Mouse (Mus musculus) adrenal gland, adult 2 months (tissue): ENCODE measurements at regions not wholly inside any gene's neighbourhood (a gene's known extent, or its start where the extent isn't known, plus 50 kb on each side); places are given as distances from the start of the nearest gene placed in this dataset.
"Not testable (repeated sequence)": the region's sequence is repeated elsewhere in the genome, so short reads cannot be mapped to it uniquely, and the experiment has no call there.

Experiments
- DNase-seq: peaks from one replicate; pipeline ENCODE4 v3.0.0; 2021

DNA sequence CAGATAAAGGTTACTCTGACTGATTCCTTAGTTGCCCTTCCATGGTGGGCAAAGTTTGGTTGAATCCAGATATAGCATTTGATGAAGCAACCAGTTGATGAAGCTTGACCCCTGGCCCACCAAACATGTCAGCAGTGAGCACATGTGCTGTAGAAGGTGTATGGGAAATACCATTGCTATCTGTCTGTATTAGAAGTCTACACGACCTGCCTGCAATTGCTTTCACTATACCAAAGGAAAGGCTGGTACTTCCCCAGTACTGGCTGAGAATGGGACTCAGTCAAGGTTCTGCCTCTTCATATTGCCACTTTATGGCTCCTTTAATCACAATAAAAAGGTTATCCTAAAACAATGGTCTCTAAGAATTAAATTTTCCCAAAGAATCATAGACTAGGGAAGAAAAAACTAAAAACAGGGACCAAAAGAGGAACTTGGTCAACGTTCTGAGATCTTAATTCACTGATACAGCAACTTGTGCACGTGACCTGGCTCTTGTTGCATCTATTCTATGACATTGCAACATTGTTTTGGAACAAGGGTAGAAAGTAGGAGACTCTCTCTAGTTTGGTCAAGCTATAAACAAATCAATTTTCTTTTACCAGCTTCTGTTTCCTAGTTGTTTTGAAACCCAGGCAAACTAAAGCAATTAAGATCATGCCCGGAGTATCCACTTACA, 284.0 kb downstream of the Rapgef2 start:
- no peak for DNase-seq

DNA sequence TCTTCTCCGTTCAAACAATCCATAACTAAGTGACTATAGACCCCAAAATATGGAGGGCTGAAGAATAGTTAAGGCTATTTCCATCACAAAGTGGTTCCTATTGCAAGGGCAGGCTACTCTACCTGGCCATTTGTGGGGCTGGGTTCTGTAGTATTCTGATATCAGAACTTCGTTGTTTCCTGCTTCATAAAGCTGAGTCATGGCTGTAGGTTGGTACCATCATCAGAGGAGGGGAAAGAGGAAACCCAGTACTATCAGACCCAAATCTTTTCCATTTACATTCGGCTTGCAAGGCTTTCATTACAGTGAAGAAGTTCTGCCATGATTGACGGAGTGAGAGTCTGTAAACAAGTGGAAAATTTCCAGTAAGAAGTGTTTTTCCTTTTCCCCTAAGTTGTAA, 284.6 kb downstream of the Rapgef2 start:
- DNase-seq: no peak

DNA sequence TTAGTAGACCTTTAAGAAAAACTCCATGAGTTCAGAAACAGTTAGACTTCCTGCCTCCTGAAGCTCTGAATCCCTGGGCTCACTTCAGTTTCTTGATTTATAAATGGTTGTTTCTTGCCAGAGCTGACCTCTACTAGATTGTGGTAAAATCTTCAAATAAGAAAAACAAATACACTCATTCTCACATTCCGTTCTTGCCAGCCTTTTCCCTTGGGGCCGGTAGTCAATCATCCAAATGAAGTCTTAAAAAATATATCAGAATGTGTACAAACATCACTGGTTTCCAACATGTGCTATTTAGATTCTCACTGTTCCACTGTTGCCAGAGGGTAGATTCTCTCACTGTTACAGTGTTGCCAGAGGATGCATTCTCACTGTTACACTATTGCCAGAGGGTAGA, 286.0 kb downstream of the Rapgef2 start:
- no peak for DNase-seq

DNA sequence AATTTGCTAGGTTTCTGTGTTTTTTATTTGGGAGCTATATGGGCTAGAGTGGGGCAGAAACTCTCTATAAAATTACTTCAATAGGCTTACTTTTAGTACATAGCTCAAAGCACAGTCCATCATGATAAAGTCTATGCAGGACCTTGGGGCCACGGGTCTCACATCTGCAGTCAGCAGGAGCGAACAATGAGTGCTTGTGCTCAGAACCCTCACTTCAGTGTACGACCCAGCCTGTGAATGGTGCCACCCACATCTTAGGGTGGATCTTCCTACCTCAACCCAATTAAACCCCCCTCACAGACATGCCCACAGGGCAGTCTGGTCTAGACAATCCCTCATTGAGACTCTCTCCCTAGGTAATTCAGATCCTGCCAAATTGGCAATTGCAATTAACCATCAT, 286.5 kb downstream of the Rapgef2 start:
- no peak for DNase-seq

DNA sequence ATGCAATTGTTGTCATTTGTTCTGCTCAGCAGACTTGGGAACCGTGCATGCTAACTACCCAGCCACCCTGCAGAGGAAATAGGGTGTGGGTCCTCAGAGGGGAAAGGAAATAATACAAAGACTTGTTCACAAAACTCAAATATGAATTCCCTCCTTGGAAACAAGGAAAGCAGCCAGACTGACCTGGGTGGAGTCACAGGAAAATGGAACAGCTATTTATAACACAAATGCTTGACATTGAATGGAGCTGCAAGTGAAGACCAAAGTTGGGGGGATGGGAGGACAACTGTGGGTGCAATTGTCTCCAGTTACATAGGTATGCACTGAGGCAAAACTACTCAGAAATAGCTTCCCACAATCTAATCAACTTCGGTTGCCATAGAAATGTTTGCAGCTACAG, 298.2 kb downstream of the Rapgef2 start:
- DNase-seq: peak; percentile 18

DNA sequence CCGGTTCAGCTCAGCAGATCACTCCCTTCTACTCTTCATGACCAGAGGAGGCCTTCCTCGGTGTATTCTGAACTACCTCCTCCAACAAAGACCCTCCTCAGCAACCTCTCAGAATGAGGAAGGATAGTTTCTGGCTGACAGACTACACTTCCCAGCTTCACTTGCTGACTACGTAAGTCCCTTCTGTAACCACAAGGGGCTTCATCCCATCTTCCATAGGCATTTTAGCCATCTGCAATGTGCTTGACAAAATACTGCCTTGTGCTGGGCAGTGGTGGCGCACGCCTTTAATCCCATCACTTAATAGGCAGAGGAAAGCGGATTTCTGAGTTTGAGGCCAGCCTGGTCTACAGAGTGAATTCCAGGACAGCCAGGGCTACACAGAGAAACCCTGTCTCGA, 299.6 kb downstream of the Rapgef2 start:
- DNase-seq: no peak

DNA sequence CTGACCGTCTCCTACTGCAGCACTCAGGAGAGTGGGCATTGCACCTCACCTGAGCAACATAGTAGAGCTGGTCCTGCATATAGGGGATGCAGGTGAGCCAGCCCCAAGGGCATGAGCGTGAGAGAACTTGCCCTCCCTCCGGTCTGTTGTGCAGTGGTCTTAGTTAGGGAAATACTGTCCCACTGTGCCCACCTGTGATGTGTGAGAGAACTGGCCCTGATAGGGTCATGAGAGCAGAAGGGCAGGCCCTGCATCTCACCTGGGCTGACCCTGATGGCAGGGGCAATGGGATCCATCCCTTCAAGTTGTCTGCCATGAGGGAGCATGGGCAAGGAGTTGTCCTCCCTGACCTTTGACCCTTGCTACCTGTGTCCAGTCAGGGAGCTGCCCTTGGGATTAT, 305.3 kb downstream of the Rapgef2 start:
- DNase-seq: no peak

DNA sequence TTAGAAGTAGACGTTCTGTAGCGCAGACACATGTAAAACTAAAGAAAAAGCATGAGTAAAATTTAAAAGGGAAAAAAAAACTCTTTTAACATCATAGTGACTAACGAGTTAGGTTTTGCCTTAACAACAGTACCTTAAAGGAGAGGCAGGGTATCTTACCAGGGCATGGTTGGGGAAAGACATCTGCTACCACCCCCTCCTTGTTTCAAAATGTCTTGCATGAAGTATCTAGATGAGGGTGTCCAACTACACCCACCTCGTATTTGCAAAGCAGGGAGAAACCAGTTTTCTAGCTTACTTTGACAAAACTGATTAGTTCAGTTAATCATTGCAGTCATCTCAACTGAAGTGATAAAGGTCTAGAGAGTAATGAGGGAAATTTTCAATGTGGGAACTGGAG, 307.5 kb downstream of the Rapgef2 start:
- DNase-seq: no peak

DNA sequence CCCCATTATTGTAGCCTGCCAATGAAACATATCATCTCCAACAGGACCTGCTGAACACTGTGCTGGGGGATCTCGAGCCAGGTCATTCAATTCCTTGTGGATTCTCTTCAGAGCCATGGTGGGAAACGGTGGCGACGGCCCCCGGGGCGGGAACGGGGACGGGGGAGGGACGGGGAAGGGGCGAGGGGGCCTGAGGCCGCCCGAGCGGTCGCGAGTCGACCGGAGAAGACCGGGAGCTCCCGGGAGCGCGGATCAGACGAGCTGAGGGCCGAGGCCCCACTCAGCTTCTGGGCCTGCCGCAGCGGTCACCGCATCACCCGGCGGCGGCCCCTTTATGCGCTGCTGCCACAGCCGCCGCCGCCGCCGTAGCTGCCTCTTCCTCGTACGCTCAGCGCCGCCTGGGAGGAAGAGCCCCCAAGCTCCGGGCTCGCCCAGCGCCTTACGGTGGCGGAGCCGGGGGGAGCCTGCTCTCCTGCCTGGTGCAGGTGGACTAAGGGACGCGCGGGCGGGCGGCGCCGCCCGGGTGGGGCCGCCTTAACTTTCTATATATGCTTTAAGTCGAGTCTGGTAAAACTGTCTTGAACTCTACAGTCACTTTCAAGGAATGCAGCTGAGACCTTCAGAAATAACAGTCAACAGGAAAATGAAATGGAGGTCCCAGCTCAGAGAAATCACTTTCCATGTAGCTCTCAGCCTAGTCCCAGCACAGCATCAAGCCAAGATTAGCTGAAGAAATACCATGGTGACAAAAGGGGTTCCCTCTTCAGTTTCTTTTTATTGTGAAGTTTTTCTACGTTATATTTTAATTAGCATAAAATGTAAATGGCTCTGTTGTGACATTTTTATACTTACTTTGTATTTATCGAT, 319.4 kb downstream of the Rapgef2 start:
- DNase-seq: peak; percentile 28

DNA sequence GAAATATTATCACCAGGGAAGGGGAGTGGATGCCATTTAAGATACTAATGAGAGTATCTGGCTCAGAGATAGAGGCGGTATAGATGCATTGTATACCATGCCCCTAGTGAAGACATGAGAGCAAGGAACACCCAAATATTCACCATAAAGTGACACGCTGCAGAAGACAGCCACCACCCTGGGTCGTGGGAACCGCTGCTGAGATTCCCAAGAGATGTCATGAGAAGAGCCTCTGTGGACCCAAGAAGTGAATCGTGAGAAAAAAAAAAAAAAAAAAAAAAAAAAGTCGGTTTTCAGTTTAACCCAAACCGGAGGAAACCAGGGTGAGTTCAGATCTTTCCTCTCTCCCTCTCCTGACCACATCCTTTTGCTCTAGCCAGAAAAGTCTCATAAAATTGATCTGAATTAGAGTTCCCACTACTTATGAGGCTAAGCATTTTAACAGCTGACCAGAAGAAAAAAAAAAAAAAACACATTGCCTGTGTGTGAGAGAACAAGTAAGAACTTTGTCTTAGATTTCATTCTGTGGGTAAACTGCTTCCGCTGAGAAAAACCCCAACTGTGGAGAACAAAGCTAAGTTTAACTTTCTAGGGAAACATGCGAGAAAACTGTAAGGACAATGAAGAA, 322.0 kb downstream of the Rapgef2 start:
- DNase-seq: no peak

DNA sequence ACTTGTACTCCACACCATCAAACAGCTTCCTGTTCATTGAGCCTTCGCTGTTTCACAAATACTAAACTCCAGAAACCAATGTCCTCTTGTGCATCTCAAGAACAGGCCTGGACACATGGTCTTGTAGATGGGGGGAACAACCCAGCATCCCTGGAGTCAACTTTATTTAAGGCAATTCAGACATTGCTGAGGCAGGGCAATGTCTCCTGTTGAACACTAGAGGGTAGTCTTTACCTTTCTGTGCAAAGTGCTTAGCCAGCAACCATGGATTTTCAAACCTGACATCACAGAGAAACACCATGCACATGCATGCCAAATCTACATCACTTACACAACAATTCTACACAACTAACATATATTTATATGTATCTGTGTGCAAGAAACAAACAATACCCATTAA, 327.5 kb downstream of the Rapgef2 start:
- peak; percentile 7 for DNase-seq

DNA sequence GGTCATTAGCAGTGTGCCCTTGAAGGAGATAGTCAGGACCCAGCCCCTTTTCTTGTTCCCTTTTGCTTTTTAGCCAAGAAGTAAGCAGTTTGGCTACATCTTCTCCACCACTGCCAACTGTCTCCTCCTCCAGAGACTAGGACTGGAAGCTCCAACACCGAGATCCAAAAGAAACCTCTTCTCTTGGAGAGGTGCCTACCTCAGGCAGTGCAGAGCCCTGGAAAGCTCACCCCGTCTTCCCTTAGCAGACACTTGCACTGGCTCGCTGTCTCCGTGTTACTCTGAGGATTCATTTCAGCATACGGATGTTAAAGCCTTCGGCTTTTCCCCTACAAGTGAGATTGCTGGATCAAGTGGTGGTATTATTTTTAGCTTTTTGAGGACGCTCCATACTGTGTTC, 331.0 kb downstream of the Rapgef2 start:
- DNase-seq: no peak

DNA sequence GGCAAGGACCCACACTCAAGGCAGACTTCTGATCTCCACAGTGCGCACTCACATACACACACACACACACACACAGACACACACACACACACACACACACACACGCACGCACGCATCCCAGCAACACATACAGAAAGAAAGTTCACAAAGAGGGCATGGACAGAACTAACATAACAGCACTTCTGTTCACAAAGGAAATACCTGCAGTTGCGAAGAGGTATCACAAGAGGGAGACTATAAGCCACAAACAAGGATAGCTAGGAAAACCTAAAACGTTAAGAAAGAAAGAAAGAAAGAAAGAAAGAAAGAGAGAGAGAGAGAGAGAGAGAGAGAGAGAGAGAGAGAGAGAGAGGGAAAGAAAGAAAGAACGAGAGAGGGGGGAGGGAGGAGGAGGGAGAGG, 336.9 kb downstream of the Rapgef2 start:
- not testable (repeated sequence) for DNase-seq

DNA sequence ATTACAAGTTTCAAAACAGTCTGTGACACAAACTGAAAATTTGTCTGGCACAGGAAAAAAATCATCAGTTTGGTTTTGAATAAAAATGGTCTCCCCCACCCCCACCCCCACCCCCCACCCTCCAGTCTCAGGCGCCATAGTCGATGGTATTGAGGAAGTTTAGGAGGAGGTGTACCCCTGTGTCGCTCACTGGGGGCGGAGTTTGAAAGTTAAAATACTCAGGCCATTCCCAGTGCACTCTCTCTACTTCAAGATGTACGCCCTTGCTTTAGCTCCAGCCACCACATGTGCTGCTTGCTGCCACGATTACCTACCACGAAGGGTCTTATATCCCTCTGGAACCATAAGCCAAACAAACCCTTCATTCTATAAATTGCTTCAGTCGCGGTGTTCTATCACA, 337.6 kb downstream of the Rapgef2 start:
- no peak for DNase-seq

DNA sequence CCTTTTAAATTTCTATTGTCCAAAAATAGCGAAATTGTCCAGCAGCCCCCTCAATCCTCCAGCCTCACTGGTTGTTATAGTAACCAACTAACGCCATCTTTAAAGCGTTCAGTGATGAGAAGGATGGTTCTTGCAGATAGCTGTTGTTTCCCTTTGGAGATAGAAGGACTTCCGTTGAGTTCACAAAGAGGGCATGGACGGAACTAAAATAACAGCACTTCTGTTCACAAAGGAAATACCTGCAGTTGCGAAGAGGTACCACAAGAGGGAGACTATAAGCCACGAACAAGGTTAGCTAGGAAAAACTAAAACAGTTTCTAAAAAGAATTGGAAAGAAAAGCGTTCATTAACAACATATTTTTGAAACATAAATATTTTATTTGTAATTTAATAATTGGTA, 338.1 kb downstream of the Rapgef2 start:
- peak; percentile 44 for DNase-seq

DNA sequence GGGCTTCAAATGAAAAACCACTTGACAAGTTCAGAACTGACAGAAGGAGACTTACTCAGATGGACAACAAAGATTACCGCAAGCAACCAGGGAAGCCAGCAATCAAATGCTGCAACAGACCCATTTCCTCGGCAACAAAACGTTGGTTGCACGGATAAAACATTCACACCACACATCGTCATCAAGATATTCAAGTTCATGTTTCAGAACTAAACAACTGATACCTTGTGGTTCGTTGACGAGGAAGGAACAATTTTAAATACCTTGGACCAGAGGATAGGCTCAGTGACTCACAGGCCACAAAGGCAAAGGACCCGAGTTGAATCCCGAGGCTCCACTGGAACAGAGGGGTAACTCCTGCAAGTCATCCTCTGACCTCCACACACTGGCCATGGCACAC, 339.1 kb downstream of the Rapgef2 start:
- DNase-seq: no peak

DNA sequence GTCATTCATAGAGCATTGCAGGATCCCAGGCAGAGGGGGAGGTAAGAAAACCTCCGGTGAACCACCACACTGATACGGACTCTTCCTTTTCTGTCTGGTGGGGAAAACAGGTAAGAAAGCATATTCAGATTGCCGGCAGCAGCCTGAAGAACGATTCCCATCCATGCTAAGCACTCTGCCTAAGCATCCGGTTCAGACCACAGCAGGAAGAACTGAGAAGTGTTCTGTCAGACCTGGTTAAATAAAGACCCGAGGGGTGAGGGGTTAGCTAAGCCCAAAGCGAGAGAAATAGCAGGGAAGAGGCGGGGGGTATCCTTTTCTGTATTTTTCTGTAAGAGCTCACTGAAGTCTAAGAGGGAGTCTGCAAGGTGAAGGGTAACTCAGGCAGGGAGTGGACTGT, 342.1 kb downstream of the Rapgef2 start:
- DNase-seq: no peak

DNA sequence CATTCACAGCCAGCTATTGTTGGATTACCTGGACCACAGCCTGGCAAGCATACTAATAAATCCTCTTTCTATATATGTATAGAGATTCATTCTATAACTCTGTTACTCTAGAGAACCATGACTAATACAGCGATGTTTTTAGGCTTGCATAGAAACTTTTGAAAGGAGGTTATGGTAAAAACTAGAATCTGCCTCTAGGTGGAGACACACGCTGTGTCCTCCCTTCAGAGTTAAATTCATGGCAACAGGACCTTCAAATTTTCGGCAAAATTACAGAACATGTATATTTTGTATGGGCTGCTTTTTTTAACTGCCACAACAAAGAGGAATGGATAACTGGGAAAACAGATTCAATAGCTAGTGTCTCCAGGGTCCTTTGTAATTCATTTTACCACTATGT, 353.3 kb downstream of the Rapgef2 start:
- DNase-seq: no peak

DNA sequence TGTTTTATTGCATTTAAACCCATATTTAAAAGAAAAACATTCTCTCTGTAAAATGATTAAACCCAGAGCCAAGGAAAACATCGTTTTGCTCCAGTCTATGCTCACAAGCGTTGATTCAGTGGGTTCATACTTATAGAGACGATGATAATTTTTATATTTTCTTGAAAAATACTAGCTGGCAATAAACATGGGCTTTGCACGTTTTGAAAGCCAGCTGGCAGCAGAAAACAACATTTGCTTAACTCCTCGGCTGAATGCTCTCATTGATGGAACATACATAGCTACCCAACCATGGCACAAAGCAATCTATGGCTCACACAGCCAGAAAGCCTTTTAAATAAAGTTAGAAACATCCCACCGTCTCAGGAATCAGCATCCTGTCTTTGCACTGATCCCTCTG, 366.5 kb downstream of the Rapgef2 start:
- DNase-seq: no peak

DNA sequence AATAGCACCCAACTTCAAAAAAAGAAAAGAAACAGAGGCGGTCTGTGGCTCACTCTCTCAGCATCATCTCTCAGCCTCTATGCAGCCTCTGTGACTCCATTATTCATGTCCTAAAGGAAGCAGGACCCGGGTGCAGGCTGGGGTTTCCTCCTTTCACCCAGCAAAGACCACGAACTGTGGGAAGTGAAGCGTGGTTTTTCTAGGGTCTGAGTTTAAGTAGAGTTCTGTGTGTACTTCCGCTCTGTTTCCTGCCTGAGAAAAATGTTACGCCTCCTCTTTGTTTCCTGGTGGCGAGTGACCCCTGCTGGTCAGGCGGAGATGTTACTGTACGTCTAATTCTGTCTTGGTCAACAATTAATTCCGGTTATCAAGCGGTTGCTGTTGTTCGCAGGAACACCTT, 366.9 kb downstream of the Rapgef2 start:
- DNase-seq: peak; percentile 70

DNA sequence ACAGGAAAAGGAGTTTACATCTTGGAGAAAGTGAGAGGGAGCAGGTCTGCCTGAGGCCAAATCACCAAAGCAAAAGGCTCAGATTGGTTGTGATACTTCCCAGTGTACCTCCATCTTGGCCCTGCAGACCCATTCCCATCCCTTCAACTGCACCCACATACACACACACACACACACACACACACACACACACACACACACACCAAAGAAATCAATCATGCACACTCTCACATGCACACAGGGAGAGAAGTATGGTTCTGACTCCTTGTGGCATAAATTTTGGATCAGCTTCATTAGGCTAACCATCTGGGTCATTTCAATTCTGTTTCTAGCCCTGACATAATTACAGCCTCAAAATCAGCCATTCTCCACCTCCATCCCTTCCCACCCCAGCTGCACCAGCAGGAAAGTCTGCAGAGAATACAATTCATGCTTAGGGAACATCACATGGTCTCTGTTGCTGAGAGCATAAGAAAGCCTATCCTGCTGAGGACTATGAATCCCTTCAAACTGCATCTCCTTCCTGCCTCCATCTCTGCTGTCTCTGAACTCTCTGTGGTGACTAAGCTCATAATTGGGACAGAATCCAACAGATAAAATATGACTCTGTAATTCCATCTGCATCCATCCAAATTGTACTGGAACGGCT, 378.0 kb downstream of the Rapgef2 start:
- no peak for DNase-seq

DNA sequence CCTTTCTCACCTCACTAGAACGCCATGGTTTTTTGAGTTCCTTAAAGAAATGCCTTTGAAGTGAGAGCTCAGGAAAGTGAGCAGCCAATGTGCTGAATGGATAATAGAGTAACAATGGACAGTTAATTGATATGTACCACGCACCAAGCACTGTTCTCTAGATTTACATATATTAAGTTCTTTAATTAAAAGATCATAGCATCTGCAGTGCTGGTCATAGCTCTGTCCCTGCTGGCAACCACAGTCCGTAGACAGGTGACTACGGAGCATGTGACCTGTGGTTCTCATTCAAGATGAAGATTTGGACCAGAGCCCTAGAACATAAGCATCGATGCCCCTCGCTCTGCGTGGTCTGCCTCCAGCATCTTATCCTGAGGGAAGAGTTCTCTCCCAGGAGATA, 378.5 kb downstream of the Rapgef2 start:
- no peak for DNase-seq
